Mouse (Mus musculus) stomach, postnatal 0 days (tissue): ENCODE measurements around the gene Alkbh6. TPM values are rescaled to one million over a fixed set of nuclear protein-coding genes. Genes with fewer than 3 reads are reported as not detected.

Source experiments
- ATAC-seq: fragments of 200-750 bp; cut with Nextera tagmentation; 2 replicates; pipeline ENCODE4 v1.8.0; 2017; ENCODE audit not compliant: low FRiP score, low TSS enrichment
- DNase-seq: peaks from one replicate; pipeline ENCODE4 v3.0.0-alpha.2; 2016; ENCODE audit warnings: low spot score
- H3K27ac ChIP-seq: fragments of 300-500 bp; sonication (generic); replicated peaks from 2 replicates; pipeline ENCODE4 v1.5.1; 2014; ENCODE audit warnings: mild to moderate bottlenecking, control low read depth
- H3K27me3 ChIP-seq: fragments of 300-500 bp; sonication (generic); 2 replicates; pipeline ENCODE4 v1.6.1; 2014; ENCODE audit warnings: low read length; ENCODE audit not compliant: control insufficient read depth, insufficient read depth
- H3K36me3 ChIP-seq: fragments of 300-500 bp; sonication (generic); 2 replicates; pipeline ENCODE4 v1.6.1; 2014; ENCODE audit warnings: low read length, mixed read lengths; ENCODE audit not compliant: control insufficient read depth, insufficient read depth
- H3K4me1 ChIP-seq: fragments of 300-500 bp; sonication (generic); replicated peaks from 2 replicates; pipeline ENCODE4 v1.6.1; 2014; ENCODE audit warnings: antibody characterized with exemption; ENCODE audit not compliant: control insufficient read depth, insufficient read depth
- H3K4me2 ChIP-seq: fragments of 300-500 bp; sonication (generic); replicated peaks from 2 replicates; pipeline ENCODE4 v1.6.1; 2014; ENCODE audit warnings: low read depth, mild to moderate bottlenecking, control low read depth, moderate library complexity
- H3K4me3 ChIP-seq: fragments of 300-500 bp; sonication (generic); 2 replicates; pipeline ENCODE4 v1.5.1; 2014; ENCODE audit warnings: low read depth, low read length, control low read depth
- H3K9ac ChIP-seq: fragments of 300-500 bp; sonication (generic); 2 replicates; pipeline ENCODE4 v1.6.1; 2014; ENCODE audit warnings: mild to moderate bottlenecking, low read length, control low read depth, mixed read lengths
- H3K9me3 ChIP-seq: fragments of 300-500 bp; sonication (generic); 2 replicates; pipeline ENCODE4 v1.6.1; 2016; ENCODE audit warnings: low read length; ENCODE audit not compliant: control insufficient read depth
- CTCF ChIP-seq: IDR thresholded peaks from 2 replicates; pipeline ENCODE4 v1.5.1; 2016; ENCODE audit warnings: antibody characterized with exemption, low read depth, mild to moderate bottlenecking, moderate library complexity
- EP300 ChIP-seq: optimal IDR thresholded peaks from 2 replicates; pipeline ENCODE3; 2016; ENCODE audit warnings: antibody characterized with exemption
- WGBS: fragments of 180-500 bp; shearing (Covaris S2); extraction: QIAGEN DNeasy Blood & Tissue Kit; methylation state at CpG from one replicate; pipeline ENCODE4 v1.1.7; 2014; 5-methylcytosine and 5-hydroxymethylcytosine counted together
- polyA plus RNA-seq: library from polyadenylated mRNA; unstranded; fragments of >200 nt; fragmentation: Nextera tagmentation; extraction: Ambion mirVana; gene quantifications from 2 replicates; pipeline ENCODE4 v1.2.1, GENCODE M21; 2015

Gene Alkbh6
- polyA plus RNA-seq, 1 experiment from 2014 or later = 55.4 TPM

GRCm38 (mm10) chr7:30327140-30327539 is 18.6 kb downstream of the Alkbh6 start:
- TF ChIP-seq CTCF = no peak
- no peak for TF ChIP-seq EP300
- ATAC-seq (no peak), DNase-seq (no peak)
- Histone ChIP-seq H3K27ac (no peak overlapping the region), H3K4me2 (no peak overlapping the region), H3K36me3 (no peaks in the 10 kb centered on the region), H3K9me3 (no peaks in the 10 kb centered on the region), H3K4me1 (no peaks in the 10 kb centered on the region), H3K9ac (no peak overlapping the region), H3K4me3 (no peak overlapping the region), H3K27me3 (no peaks in the 10 kb centered on the region)
- WGBS = 58% methylated on average over 15 of the region's 15 CpGs

GRCm38 (mm10) chr7:30328379-30328778 is 19.9 kb downstream of the Alkbh6 start:
- Histone ChIP-seq H3K9ac (no peak overlapping the region), H3K27ac (no peak overlapping the region), H3K27me3 (no peaks in the 10 kb centered on the region), H3K4me1 (no peaks in the 10 kb centered on the region), H3K4me2 (no peak overlapping the region), H3K4me3 (no peak overlapping the region), H3K36me3 (no peaks in the 10 kb centered on the region), H3K9me3 (no peaks in the 10 kb centered on the region)
- no peak for TF ChIP-seq EP300
- TF ChIP-seq CTCF = no peak
- WGBS = 55% methylated on average over 10 of the region's 10 CpGs
- no peak for DNase-seq
- ATAC-seq = no peak

GRCm38 (mm10) chr7:30331887-30332286 is 23.4 kb downstream of the Alkbh6 start:
- Histone ChIP-seq H3K4me3 (no peak overlapping the region), H3K4me1 (no peaks in the 10 kb centered on the region), H3K27ac (no peak overlapping the region), H3K36me3 (no peaks in the 10 kb centered on the region), H3K9ac (no peak overlapping the region), H3K9me3 (no peaks in the 10 kb centered on the region), H3K4me2 (no peak overlapping the region; the same call in 1 of the 2 replicates), H3K27me3 (0 out of 2 replicates have a peak, but pooled peaks cover 3% of the 10 kb centered on the region)
- TF ChIP-seq EP300 (no peak), CTCF (peak; percentile 92)
- peak; percentile 84 for ATAC-seq
- WGBS = 7% methylated on average over 13 of the region's 13 CpGs
- peak; percentile 77 for DNase-seq

- H3K4me3 ChIP-seq = no peak overlapping the region
- no peak overlapping the region for H3K4me2 ChIP-seq
- ATAC-seq (no peak), DNase-seq (no peak)
- TF ChIP-seq CTCF = no peak
- no peak for TF ChIP-seq EP300
- no peak overlapping the region for H3K27ac ChIP-seq
- H3K27me3 ChIP-seq = 0 out of 2 replicates have a peak, but pooled peaks cover 3% of the 10 kb centered on the region
- no peak overlapping the region for H3K9ac ChIP-seq
- H3K9me3 ChIP-seq = no peaks in the 10 kb centered on the region
- H3K36me3 ChIP-seq = no peaks in the 10 kb centered on the region
- no peaks in the 10 kb centered on the region for H3K4me1 ChIP-seq
- 62% methylated on average over 18 of the region's 18 CpGs for WGBS
These were observed 24.2 kb downstream of the Alkbh6 start for GRCm38 (mm10) chr7:30332622-30333259.

- ATAC-seq = no peak
These were observed 24.9 kb downstream of the Alkbh6 start for GRCm38 (mm10) chr7:30333436-30333835.

GRCm38 (mm10) chr7:30334563-30334962 is 26.0 kb downstream of the Alkbh6 start:
- no peaks in the 10 kb centered on the region for H3K9me3 ChIP-seq
- no peaks in the 10 kb centered on the region for H3K4me1 ChIP-seq
- TF ChIP-seq EP300 (no peak), CTCF (no peak)
- H3K27ac ChIP-seq = no peak overlapping the region
- DNase-seq (no peak), ATAC-seq (no peak)
- 0 out of 2 replicates have a peak, but pooled peaks cover 3% of the 10 kb centered on the region for H3K27me3 ChIP-seq
- H3K36me3 ChIP-seq = no peaks in the 10 kb centered on the region
- H3K9ac ChIP-seq = no peak overlapping the region
- 61% methylated on average over 5 of the region's 5 CpGs for WGBS
- H3K4me3 ChIP-seq = no peak overlapping the region
- no peak overlapping the region for H3K4me2 ChIP-seq

More at GRCm38 (mm10) chr7:30333436-30333835, 24.9 kb downstream of the Alkbh6 start:
- peak; percentile 40 for DNase-seq
- Histone ChIP-seq H3K4me3 (no peak overlapping the region), H3K27ac (no peak overlapping the region), H3K36me3 (no peaks in the 10 kb centered on the region), H3K27me3 (0 out of 2 replicates have a peak, but pooled peaks cover 3% of the 10 kb centered on the region), H3K4me1 (no peaks in the 10 kb centered on the region), H3K9ac (no peak overlapping the region), H3K4me2 (no peak overlapping the region), H3K9me3 (no peaks in the 10 kb centered on the region)
- 3% methylated on average over 4 of the region's 4 CpGs for WGBS
- TF ChIP-seq CTCF (no peak), EP300 (no peak)
